Mouse (Mus musculus) testis, adult 2 months (tissue): ENCODE measurements around the gene Znrd1.

Experiments
- CTCF ChIP-seq: fragments of 200-500 bp; IDR thresholded peaks from 2 replicates; pipeline ENCODE4 v1.5.1; 2012; ENCODE audit warnings: low read depth, mild to moderate bottlenecking, inconsistent platforms, low read length, moderate library complexity; ENCODE audit not compliant: control insufficient read depth, insufficient read depth, insufficient replicate concordance
- POLR2A ChIP-seq: fragments of 200-500 bp; IDR thresholded peaks from 2 replicates; pipeline ENCODE4 v1.6.1; 2012; ENCODE audit warnings: low read depth, mild to moderate bottlenecking, inconsistent platforms, low read length, moderate library complexity; ENCODE audit not compliant: control insufficient read depth

GRCm38 (mm10) chr17:36981221-36981813, 23.0 kb upstream of the Znrd1 start, which contains the start of gene 2410137M14Rik:
- no peak for TF ChIP-seq POLR2A
- no peak for TF ChIP-seq CTCF
